Mouse (Mus musculus): ENCODE results near the gene Pom121l12. TPM values are rescaled to one million over a fixed set of nuclear protein-coding genes. Genes with fewer than 3 reads are reported as not detected.

Pom121l12 gene
- polyA plus RNA-seq (2012; rRNA removed): not detected in 2 replicates

DNA sequence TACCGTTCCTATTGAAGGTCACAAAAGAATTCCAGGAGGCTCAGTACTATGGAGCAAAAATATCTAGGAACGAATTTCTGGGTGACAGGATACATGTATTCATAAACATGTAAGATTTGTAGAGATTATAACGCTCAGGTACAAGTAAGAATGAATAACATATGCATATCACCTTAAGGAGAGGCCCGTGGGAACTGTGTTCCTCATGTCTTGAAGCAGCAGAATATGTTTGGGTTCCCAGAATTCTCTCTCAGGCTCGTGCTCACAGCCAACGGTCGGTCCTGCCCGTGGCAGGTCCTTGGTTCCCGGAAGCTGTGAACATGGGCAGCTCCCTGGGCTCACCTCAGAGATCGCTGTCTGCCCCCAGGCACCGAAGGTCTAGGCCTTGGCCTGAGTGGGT, at the start of gene Pom121l12:
Gene Pom121l12 (plus strand): TSS at position 301 of the 400 bp plus-strand sequence.
- DNase-seq (ENCODE audit: extremely low spot score in 1 of 2, low spot score in 1 of 2): no peak

DNA sequence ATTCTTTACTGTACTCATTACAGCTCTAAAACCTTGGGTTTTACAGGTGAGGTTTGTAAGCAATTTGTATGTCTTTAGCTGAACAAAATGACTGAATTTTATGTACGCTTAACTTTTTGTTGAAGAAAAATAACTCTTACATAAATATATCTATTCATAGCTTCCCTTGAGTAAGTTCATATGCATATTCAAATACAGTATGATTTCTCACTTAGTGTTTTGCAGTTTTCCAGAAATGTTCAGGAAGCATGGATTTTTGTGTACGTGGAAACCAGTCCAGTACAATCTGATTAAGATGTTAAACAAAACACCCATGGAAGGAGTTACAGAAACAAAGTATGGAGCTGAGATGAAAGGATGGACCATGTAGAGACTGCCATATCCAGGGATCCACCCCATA, 12.8 kb downstream of the Pom121l12 start:
- DNase-seq (ENCODE audit: extremely low spot score in 1 of 2, low spot score in 1 of 2): peak in 1 of 2 experiments; percentile 15
